Mouse (Mus musculus): Measurements from ENCODE around the gene Elp5.
"Not testable (repeated sequence)": the region's sequence is repeated elsewhere in the genome, so short reads cannot be mapped to it uniquely, and the experiment has no call there.

Gene Elp5

GRCm38 (mm10) chr11:69982225-69982624 lies at the start of gene Elp5:
Gene Elp5 (minus strand): TSS chr11:69982517.
- no peak for DNase-seq (ENCODE audit: low read depth)

GRCm38 (mm10) chr11:70031321-70031670 lies 49.0 kb upstream of the Elp5 start:
- no peak for DNase-seq (ENCODE audit: low read depth)

- DNase-seq (ENCODE audit: low read depth), result no peak
Observed at GRCm38 (mm10) chr11:70030651-70031320, 48.5 kb upstream of the Elp5 start.

GRCm38 (mm10) chr11:70029829-70030550 lies 47.7 kb upstream of the Elp5 start:
- DNase-seq (ENCODE audit: low read depth), result no peak

- peak; percentile 90 for DNase-seq (ENCODE audit: low read depth)
Observed at GRCm38 (mm10) chr11:70029130-70029801, 46.9 kb upstream of the Elp5 start.

GRCm38 (mm10) chr11:70028401-70029129 lies 46.2 kb upstream of the Elp5 start:
- DNase-seq (ENCODE audit: low read depth), result peak; percentile 34

GRCm38 (mm10) chr11:70027397-70027796 lies 45.1 kb upstream of the Elp5 start:
- peak; percentile 52 for DNase-seq (ENCODE audit: low read depth)

- peak; percentile 88 for DNase-seq (ENCODE audit: low read depth)
Observed at GRCm38 (mm10) chr11:70026689-70027088, 44.4 kb upstream of the Elp5 start.

GRCm38 (mm10) chr11:70024151-70024514 lies 41.8 kb upstream of the Elp5 start:
- DNase-seq (ENCODE audit: low read depth), result no peak

- DNase-seq (ENCODE audit: low read depth), result no peak
Observed at GRCm38 (mm10) chr11:70023481-70024150, 41.3 kb upstream of the Elp5 start.

GRCm38 (mm10) chr11:70021264-70022132 lies 39.2 kb upstream of the Elp5 start:
- peak; percentile 99 for DNase-seq (ENCODE audit: low read depth)

- DNase-seq (ENCODE audit: low read depth), result peak; percentile 90
Observed at GRCm38 (mm10) chr11:70020731-70021263, 38.5 kb upstream of the Elp5 start.

GRCm38 (mm10) chr11:70020022-70020631 lies 37.8 kb upstream of the Elp5 start:
- DNase-seq (ENCODE audit: low read depth), result peak; percentile 61

GRCm38 (mm10) chr11:70019495-70020021 lies 37.2 kb upstream of the Elp5 start:
- no peak for DNase-seq (ENCODE audit: low read depth)

GRCm38 (mm10) chr11:70018131-70018990 lies 36.0 kb upstream of the Elp5 start:
- peak; percentile 92 for DNase-seq (ENCODE audit: low read depth)

- DNase-seq (ENCODE audit: low read depth), result no peak
Observed at GRCm38 (mm10) chr11:70017199-70017767, 35.0 kb upstream of the Elp5 start.

GRCm38 (mm10) chr11:70016669-70017068 lies 34.4 kb upstream of the Elp5 start, which contains the start of gene Dlg4:
Gene Dlg4 (plus strand): TSS chr11:70016942.
- DNase-seq (ENCODE audit: low read depth), result no peak

GRCm38 (mm10) chr11:70016177-70016576 lies 33.9 kb upstream of the Elp5 start:
- not testable (repeated sequence) for DNase-seq (ENCODE audit: low read depth)
